ENCODE assay signal across 7 mouse cellular contexts in genomic region chr7:95004161-95004560, GRCm38 (mm10).
"Had no signal": no experiment of that assay in that cellular context is flagged by ENCODE, and none has a peak within 500 bp of the region (broad histone marks: within the 10 kb centered on the region; RNA-seq: fewer than 3 reads in every experiment).

No protein-coding gene starts in this region.

- DNase-seq: lung, adult 18-20 months; lung, embryonic 14.5 days; lung, postnatal 14 days; lung, postnatal 36 days; right cerebral cortex, postnatal 14 days; thymus, adult 2 months; thymus, postnatal 36 days had no signal
